Mouse (Mus musculus) limb, embryonic 11.5 days (tissue): ENCODE measurements around the gene Slc2a4. TPM values are rescaled to one million over a fixed set of nuclear protein-coding genes. Genes with fewer than 3 reads are reported as not detected.
"Not testable (repeated sequence)": the region's sequence is repeated elsewhere in the genome, so short reads cannot be mapped to it uniquely, and the experiment has no call there.

Source experiments
- ATAC-seq: fragments of 200-750 bp; cut with Nextera tagmentation; 2 replicates; pipeline ENCODE4 v1.8.0; 2017; ENCODE audit warnings: low read depth; ENCODE audit not compliant: insufficient number of reproducible peaks, low FRiP score, low TSS enrichment
- DNase-seq: peaks from one replicate; pipeline ENCODE4 v3.0.0-alpha.2; 2015; ENCODE audit warnings: low spot score
- H3K27ac ChIP-seq: fragments of 300-500 bp; sonication (generic); replicated peaks from 2 replicates; pipeline ENCODE4 v1.5.1; 2014; ENCODE audit warnings: low read depth, mild to moderate bottlenecking, low read length
- H3K27me3 ChIP-seq: fragments of 300-500 bp; sonication (generic); 2 replicates; pipeline ENCODE4 v1.6.1; 2014; ENCODE audit warnings: mild to moderate bottlenecking, low read length, mixed read lengths; ENCODE audit not compliant: control insufficient read depth, insufficient read depth
- H3K36me3 ChIP-seq: fragments of 300-500 bp; sonication (generic); 2 replicates; pipeline ENCODE4 v1.6.1; 2014; ENCODE audit warnings: mild to moderate bottlenecking, low read length, moderate library complexity, mixed read lengths; ENCODE audit not compliant: control insufficient read depth, insufficient read depth
- H3K4me1 ChIP-seq: fragments of 300-500 bp; sonication (generic); 2 replicates; pipeline ENCODE4 v1.6.1; 2014; ENCODE audit warnings: low read length, mixed read lengths; ENCODE audit not compliant: control insufficient read depth, insufficient read depth
- H3K4me2 ChIP-seq: fragments of 300-500 bp; sonication (generic); 2 replicates; pipeline ENCODE4 v1.6.1; 2014; ENCODE audit warnings: low read depth, mild to moderate bottlenecking, moderate library complexity; ENCODE audit not compliant: severe bottlenecking
- H3K4me3 ChIP-seq: fragments of 300-500 bp; sonication (generic); 2 replicates; pipeline ENCODE4 v1.5.1; 2014; ENCODE audit warnings: low read depth, low read length
- H3K9ac ChIP-seq: fragments of 300-500 bp; sonication (generic); 2 replicates; pipeline ENCODE4 v1.6.1; 2014; ENCODE audit warnings: mild to moderate bottlenecking, low read length
- H3K9me3 ChIP-seq: fragments of 300-500 bp; sonication (generic); 2 replicates; pipeline ENCODE4 v1.6.1; 2016; ENCODE audit warnings: low read length; ENCODE audit not compliant: control insufficient read depth
- WGBS: fragments of 180-500 bp; shearing (Covaris S2); extraction: QIAGEN DNeasy Blood & Tissue Kit; methylation state at CpG from one replicate; pipeline ENCODE4 v1.1.7; 2014; 5-methylcytosine and 5-hydroxymethylcytosine counted together
- polyA plus RNA-seq: library from polyadenylated mRNA; unstranded; fragments of >200 nt; fragmentation: Nextera tagmentation; extraction: Ambion mirVana; gene quantifications from 2 replicates; pipeline ENCODE4 v1.2.1, GENCODE M21; 2014

Slc2a4 gene
- polyA plus RNA-seq, 1 experiment from 2014 or later, result 21.0 TPM

DNA sequence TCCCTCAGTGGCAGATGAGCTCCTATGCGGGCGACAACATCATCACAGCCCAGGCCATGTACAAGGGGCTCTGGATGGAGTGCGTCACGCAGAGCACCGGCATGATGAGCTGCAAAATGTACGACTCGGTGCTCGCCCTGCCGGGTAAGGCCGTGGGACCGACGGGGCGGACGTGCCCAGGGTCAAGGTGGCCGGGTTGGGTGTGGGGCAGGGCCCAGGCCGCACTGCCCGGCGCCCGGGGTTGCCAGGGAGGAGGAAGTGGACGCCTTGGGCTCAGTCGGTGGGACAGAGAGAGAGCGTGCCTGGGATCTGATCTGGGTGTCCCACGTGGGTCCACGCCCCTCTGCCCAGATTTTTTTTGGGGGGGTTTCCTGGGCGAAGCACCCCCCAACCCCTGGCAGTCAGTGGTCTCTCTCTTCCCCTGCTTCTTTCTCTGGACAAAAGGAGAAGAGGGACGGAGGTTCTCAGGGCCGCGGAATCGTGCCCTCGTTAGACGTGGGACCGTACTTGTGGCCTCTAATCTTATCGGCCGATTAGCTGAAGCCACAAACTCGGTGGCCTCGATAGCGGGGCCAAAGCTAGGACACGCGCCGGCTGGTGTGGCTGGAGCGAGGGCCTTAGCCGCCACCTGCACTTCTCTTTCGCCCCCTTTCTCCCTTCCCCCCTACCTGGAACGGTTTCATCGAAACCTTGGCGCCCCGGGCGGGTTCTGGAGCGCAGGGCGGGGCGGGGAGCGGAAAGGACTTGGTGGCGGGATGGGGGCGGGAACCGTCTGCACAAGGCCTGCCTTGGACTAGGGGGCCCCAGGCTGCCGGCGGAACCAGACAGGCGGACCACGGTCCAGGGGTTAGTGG, 18.2 kb upstream of the Slc2a4 start:
- peaks cover 4% of the 10 kb centered on the region; the same call in 1 of the 2 replicates for H3K36me3 ChIP-seq
- H3K4me3 ChIP-seq, result peak overlapping the region; percentile 24
- no peaks in the 10 kb centered on the region; the same call in 1 of the 2 replicates for H3K4me1 ChIP-seq
- DNase-seq (peak; percentile 63), ATAC-seq (peak; percentile 69)
- H3K27me3 ChIP-seq, result peaks cover 53% of the 10 kb centered on the region
- H3K27ac ChIP-seq, result no peak overlapping the region
- H3K9ac ChIP-seq, result peak overlapping the region; percentile 57
- H3K9me3 ChIP-seq, result no peaks in the 10 kb centered on the region
- 1% methylated on average over 58 of the region's 59 CpGs for WGBS
- peak overlapping the region; percentile 56 for H3K4me2 ChIP-seq

DNA sequence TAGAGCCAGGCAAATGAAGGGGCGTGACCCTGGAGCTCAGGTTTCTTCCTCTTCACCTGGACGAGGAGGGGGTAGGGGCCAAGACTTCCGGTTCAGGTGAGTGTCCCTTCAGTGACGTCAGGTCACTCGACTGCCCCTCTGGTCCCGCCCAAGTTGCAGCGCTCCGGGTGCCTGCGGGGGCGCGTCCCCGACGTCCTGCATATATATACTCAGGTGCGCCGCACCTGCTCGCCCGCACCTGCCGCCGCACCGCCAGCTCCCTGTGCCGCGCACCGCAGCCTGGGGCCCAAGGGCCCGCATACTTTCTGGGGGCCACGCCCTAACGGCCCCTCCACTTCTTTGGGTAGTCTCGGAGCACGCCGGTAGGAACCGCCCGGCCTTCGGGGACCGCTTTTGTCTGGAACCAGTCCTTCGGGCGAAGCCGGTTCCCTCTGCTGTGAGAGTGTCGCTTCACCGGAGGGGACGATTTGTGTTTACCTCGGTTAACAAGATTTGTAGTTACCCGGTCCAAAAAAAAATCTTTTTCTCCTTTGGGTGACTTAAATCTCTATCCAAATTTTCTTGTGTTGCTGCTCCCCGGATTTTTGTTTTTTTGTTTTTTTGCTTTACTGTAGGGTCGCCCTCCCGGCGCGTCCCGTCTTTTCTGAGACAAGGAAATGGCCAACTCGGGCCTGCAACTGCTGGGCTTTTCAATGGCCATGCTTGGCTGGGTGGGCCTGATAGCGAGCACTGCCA, 17.4 kb upstream of the Slc2a4 start:
- Histone ChIP-seq H3K36me3 (peaks cover 4% of the 10 kb centered on the region; the same call in 1 of the 2 replicates), H3K9me3 (no peaks in the 10 kb centered on the region), H3K9ac (no peak overlapping the region), H3K4me3 (peak overlapping the region; percentile 24), H3K27ac (no peak overlapping the region), H3K4me2 (peak overlapping the region; percentile 56), H3K27me3 (peaks cover 53% of the 10 kb centered on the region), H3K4me1 (no peaks in the 10 kb centered on the region; the same call in 1 of the 2 replicates)
- ATAC-seq, result no peak
- WGBS, result 3% methylated on average over 49 of the region's 49 CpGs
- DNase-seq, result peak; percentile 49

DNA sequence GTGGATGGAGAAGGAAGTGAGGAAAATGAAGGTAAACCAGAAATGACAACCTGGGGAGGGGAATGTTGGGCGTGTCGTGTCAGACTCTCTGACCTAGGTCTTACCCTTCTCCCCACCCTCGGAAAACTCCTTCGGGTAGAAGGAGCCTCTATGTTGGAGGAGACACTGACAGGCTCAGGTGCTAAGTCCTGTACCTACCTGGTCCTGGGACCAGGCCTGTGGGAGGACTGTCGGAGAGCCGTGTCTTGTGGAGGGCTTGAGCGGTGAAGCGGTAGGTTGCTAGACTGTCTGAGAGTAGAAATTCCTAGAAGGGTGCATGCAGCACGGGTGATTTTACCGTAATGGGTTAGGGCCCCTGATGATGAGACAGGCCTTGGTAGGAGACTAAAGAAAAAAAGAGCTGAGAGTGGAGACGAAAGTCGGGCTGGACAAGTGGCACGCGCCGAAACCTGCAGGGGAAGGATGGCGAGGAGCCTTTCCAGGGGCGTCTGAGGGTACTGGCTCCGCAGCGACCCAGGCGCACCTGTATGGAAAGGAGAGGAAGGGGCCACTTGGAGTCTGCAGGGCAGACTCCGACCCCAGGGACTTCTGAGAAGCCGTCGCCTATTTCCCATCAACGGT, 16.8 kb upstream of the Slc2a4 start, which contains the start of gene Cldn7:
Gene Cldn7, plus strand, starts transcription at position 130 of the 621 bp plus-strand sequence.
- 0 out of 2 replicates have a peak within 1 kb of the TSS, but pooled peaks have one; percentile 0 for H3K4me3 ChIP-seq
- H3K27me3 ChIP-seq, result peaks cover 53% of the 10 kb centered on the region
- peaks cover under 1% of the 10 kb centered on the region; the same call in 1 of the 2 replicates for H3K36me3 ChIP-seq
- 10% methylated on average over 23 of the region's 24 CpGs for WGBS
- no peaks in the 10 kb centered on the region for H3K9me3 ChIP-seq
- ATAC-seq (no peak), DNase-seq (peak; percentile 39)
- no peak within 1 kb of the TSS for H3K9ac ChIP-seq
- H3K4me2 ChIP-seq, result peak within 1 kb of the TSS; percentile 29; the same call in 1 of the 2 replicates
- no peak within 1 kb of the TSS for H3K27ac ChIP-seq
- H3K4me1 ChIP-seq, result no peaks in the 10 kb centered on the region; the same call in 1 of the 2 replicates

DNA sequence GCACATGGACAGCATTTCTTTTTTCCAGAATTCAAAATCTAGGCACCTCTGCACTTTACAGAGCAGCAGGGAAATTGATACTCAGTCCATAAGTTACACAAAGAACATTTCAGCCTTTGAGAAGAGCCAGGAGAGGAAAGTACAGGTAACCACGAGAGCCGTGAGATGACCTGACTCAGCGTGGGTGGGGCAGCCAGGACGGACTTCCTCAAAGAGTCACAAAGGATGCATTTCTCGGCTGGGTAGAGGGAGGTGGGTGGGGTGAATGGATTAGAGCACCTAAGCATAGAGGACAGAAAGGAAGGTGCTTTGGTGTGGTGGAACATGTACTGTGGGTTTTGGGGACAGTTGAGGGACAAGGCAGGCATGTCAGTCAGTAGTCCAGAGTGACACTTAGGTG, 13.9 kb upstream of the Slc2a4 start:
- Histone ChIP-seq H3K4me1 (no peaks in the 10 kb centered on the region; the same call in 1 of the 2 replicates), H3K4me3 (no peak overlapping the region), H3K36me3 (no peaks in the 10 kb centered on the region), H3K9ac (no peak overlapping the region), H3K27me3 (peaks cover 42% of the 10 kb centered on the region), H3K4me2 (no peak overlapping the region), H3K9me3 (no peaks in the 10 kb centered on the region), H3K27ac (no peak overlapping the region)
- 44% methylated on average over 5 of the region's 5 CpGs for WGBS
- ATAC-seq (no peak), DNase-seq (no peak)

DNA sequence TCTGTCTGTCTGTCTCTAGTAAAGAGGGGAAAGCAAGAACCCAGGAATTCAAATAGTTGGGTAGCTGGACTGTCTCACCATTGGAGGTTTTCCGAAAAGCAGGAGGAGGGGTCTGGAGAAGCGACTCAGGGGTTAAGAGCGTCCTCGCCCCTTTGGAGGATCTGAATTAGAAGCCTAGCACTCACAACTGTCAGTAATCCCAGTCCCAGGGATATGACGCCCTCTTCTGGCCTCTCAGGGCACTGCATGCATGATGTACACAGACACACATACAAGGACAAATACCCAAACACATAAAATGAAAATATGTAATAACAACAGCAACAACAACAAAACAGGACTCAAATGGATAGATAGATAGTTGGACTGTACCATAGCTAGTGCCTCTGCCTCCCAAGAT, 12.6 kb upstream of the Slc2a4 start:
- DNase-seq (no peak), ATAC-seq (no peak)
- H3K4me1 ChIP-seq, result no peaks in the 10 kb centered on the region
- peaks cover 30% of the 10 kb centered on the region for H3K27me3 ChIP-seq
- WGBS, result 31% methylated on average over 5 of the region's 5 CpGs
- no peaks in the 10 kb centered on the region for H3K9me3 ChIP-seq
- H3K36me3 ChIP-seq, result no peaks in the 10 kb centered on the region
- no peak overlapping the region for H3K27ac ChIP-seq
- H3K9ac ChIP-seq, result no peak overlapping the region
- H3K4me3 ChIP-seq, result no peak overlapping the region
- no peak overlapping the region for H3K4me2 ChIP-seq

DNA sequence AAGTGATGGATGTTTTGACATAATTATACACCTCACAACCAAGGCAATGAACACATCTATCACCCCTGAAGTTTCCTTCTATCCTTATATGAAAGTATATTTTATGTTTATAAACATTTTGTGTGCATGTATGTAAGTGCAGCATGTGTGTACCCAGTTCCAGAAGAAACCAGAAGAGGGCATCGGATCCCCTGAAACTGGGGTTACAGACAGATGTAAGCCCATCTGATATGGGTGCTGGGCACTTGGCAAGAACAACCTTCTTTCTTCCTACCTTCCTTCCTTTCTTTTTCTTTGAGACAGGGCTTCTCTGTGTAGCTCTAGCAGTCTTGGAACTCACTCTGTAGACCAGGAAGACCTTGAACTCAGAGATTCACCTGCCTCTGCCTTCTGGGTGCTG, 8.2 kb upstream of the Slc2a4 start:
- no peak overlapping the region for H3K4me3 ChIP-seq
- no peak overlapping the region for H3K27ac ChIP-seq
- H3K4me1 ChIP-seq, result no peaks in the 10 kb centered on the region
- no peaks in the 10 kb centered on the region for H3K36me3 ChIP-seq
- no peaks in the 10 kb centered on the region for H3K27me3 ChIP-seq
- no peak for ATAC-seq
- WGBS, result 71% methylated on average over 1 of the region's 1 CpGs
- no peaks in the 10 kb centered on the region for H3K9me3 ChIP-seq
- H3K4me2 ChIP-seq, result no peak overlapping the region
- H3K9ac ChIP-seq, result no peak overlapping the region
- no peak for DNase-seq

DNA sequence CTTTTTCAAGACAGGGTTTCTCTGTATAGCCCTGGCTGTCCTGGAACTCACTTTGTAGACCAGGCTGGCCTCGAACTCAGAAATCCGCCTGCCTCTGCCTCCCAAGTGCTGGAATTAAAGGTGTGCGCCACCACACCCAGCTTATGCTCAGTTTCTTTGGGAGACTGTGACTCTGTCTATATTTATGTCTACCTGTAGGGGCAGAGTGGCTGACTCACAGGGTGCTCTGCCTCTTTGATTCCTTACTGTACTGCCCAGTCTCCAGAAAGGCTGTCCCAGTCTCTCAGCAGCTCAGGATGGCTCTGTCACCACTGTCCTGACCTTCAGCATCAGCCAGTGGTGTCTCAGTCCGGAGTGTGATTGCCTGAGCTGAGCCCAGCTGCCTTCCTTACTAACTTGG, 7.6 kb upstream of the Slc2a4 start:
- H3K36me3 ChIP-seq, H3K27me3 ChIP-seq, H3K4me3 ChIP-seq, H3K4me1 ChIP-seq, H3K27ac ChIP-seq, DNase-seq, ATAC-seq, H3K9me3 ChIP-seq, H3K9ac ChIP-seq, H3K4me2 ChIP-seq: not testable (repeated sequence)
- 77% methylated on average over 3 of the region's 4 CpGs for WGBS

DNA sequence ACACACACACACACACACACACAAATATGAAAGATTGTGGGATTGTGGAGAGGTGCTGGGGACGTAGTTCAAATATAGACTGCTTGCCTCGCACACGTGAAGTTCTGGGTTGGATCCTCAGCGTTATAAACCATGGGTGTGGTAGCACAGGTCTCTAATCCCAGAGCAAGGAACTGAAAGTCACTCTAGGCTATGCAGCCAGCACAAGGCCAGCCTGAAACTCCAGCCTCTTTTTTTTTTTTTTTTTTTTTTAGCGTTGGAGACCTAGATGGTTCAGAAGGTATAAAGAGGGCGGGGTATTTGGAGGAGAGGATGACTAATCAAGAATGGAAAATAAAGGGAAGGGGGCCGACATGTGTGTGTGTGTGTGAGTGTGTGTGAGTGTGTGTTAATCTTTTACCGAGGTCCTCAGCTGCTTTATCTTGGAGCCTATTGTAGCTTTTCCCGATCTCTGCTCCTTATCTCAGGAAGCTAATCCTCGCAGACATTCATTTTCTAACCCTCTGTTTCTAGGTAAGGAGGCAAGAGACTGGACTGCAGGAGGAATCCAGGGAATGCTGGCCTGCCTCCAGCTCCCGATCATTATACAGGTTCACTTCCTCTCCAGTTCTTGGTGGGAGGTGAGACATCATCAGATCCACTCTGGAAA, 5.4 kb upstream of the Slc2a4 start:
- Histone ChIP-seq H3K4me1 (no peaks in the 10 kb centered on the region), H3K27me3 (no peaks in the 10 kb centered on the region), H3K4me3 (no peak overlapping the region), H3K9ac (no peak overlapping the region), H3K36me3 (no peaks in the 10 kb centered on the region), H3K27ac (no peak overlapping the region), H3K4me2 (no peak overlapping the region), H3K9me3 (no peaks in the 10 kb centered on the region)
- ATAC-seq (no peak), DNase-seq (no peak)
- WGBS, result 78% methylated on average over 11 of the region's 11 CpGs
